Mouse (Mus musculus) frontal cortex, adult 2 months (tissue): Measurements from ENCODE around the gene Gm12117. TPM values are rescaled to one million over a fixed set of nuclear protein-coding genes. Genes with fewer than 3 reads are reported as not detected.

Experiments
- DNase-seq, 2 experiments: peaks; one replicate each; pipeline ENCODE4 v3.0.0; 2022; ENCODE audit warnings: low spot score in 1 of 2; ENCODE audit errors: extremely low spot score in 1 of 2
- polyA plus RNA-seq: library from polyadenylated mRNA; depleted of rRNA; stranded (reverse); fragments of >200 nt; gene quantifications from 2 replicates; pipeline ENCODE4 v1.2.3, GENCODE M21; 2012; rRNA removed

The Gm12117 gene
- polyA plus RNA-seq, result 0.24 and 1.0 TPM in 2 replicates

DNA sequence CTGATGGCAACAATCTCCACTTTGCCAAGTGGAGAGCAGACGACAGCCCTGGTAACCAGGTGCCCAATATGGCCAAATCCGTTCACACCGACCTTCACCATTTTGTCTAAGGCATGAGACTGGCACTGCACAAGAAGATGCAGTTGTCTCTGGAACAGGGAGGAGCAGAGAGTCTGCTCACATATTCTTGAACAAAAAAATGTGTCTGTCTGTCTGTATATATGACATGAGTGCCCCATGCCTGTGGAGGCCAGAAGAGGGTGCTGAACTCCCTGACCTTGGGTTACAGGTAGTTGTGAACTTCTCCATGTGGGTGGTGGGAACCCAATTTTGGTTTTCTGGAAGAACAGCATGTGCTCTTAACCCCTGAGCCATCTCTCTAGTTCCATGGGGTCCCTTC is at the start of gene Gm12117:
Gm12117 (minus strand) TSS at position 101 of the 400 bp plus-strand sequence.
- DNase-seq, result no peak

DNA sequence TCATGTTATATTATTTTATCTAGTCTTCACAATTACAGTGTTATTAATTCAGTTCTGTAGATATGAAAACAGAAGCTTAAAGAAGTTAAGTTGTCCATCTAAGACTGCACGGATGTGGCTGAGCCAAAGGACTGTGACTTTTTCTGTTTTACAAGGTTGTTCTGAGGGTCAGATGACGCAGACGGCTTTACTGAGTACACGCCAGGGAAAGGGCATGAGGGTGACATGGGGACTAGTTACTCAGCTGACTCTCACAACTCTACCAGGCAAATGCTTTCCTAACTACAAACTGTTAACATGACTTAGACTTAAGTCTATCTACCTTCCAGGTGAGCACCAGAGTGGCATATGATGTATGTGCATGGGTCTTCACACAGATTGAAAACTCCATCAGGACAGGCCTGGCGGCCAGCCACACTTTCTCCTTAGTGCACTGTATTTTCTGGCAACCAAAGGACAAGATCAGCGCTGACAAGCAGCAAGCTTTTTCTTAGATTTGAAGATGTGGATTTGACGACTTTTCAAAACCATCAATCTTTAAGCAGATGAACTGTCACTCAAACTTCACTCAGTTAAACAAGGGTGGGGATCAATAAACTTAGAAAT is 42.6 kb upstream of the Gm12117 start:
- DNase-seq, result no peak

DNA sequence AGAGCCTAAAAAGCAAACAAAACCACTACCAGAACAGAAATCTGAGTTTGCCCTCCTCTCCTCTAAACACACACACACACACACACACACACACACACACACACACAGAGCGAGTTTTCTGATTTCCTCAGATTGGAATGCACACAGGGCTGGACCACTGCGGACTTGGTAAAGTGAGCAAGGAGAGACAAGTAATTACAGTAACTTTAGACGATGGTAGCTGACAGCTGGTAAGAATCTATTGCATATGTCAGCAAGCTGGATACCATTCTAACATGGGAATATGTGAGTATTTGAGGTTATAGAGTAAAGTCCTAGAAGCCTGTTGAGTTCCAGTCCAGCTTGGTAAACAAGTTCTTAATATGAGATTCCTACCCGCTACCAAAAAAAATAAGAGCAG is 33.0 kb upstream of the Gm12117 start:
- no peak for DNase-seq

DNA sequence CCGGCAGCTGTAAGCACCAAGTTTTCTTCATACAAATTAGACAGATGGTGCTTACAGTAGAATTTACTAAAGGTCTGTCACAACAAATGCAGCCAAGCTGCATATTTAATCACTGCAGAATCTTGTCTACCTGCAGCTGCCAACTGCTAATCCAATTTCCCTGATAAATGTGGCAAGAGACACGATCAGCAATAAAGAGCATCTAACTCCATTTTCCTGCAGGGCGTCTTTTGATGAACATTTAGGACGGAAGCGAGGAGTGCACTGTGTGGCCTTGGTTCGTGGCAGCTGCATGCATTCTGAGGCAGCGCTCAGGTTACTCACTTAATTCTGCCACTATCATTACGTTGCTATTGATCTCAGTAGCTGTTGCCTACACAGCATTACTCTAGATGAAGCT is 24.3 kb upstream of the Gm12117 start:
- no peak for DNase-seq

DNA sequence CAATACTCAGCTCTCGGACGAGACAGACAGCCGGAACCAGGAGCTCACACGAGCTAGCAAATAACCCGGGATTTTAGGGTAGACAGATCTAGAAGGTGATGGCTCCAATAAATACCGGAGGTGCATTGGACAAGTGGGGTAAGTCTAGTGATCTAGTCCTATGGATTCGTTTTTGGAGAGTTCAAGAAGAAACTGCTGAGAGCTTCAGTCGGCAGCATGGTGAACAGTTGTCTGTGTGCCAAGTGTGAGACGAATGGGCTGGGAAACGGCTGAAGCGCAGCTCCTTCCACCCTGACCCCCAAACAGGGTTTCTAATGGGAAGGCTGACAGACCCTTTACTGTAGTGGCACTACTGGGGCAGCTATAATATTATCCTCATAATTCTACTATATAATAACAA is 22.8 kb upstream of the Gm12117 start:
- no peak for DNase-seq

DNA sequence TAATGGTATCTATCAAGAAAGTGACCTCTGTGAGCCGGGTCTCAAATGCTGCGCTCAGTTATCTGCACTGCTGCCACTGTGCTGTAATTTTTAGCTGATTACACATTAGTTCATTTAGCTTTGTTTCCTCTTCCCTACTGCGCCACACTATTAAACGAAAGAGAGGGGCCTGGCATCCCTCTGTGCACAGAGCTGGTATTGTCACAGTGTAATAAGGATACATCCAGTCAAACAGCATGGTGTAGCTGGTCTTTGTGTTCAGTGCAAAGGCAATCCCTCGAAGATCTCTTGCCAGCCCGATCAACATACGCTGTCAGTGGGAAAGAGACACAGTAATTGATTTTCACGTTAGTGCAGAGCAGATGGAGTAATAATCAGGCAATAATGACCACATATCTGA is 20.6 kb upstream of the Gm12117 start:
- DNase-seq, result no peak

DNA sequence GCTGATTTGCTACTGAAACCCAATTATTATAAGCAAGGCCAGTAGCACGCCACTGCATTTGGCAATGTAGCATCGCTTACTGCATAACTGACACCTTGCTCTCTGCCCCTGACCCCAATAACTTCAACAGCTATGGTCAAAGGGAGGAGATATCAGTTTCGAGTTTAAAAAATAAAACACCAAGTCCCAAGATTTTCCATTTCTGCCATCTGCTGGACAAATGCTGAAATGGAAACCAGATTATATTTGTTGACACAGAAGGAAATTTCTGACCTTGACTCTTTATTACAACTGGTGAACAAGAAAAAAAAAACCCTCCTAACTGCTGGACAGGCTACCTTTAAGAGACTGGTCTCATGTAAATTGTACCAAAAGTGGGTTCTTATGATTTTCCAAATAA is 18.9 kb upstream of the Gm12117 start:
- peak in 1 of 2 experiments; percentile 24 for DNase-seq

DNA sequence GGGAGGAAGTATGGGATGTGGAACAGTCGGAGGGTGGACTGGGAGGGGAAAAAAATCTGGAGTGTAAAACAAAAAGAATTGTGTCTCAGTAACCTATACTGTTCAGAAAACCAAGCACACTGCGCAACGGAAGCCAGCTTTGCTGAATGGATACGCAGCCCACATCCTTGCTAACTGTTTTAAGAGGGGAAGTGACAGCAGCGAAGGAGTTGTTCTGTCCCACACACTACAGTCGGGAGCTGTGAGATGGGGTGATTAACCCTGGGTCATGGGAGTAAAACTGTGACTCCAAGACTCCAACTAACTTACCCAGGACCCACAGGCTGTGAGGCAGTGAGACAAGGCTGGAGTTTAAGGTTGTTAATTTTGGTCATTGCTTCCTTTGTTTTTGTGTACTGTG is 17.5 kb upstream of the Gm12117 start:
- no peak for DNase-seq

DNA sequence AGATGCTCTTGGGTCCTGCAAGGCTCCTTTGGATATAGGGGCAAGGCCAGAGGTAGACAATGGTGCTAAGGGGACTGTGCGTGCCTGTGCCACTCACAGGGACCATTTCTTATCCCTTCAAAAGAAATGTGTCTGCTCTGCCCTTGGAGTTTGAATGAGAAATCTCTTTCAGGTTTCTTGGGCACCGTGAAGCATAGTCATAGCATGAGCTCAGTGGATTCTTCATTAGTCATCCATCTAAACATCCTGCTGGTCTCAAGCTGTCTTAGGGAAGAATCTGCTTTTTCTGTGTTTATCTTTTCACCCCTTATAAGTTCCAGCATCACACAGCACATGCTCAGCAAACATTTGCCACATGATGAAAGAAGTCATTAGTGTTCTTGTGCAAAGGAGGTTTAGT is 2.0 kb upstream of the Gm12117 start:
- no peak for DNase-seq

DNA sequence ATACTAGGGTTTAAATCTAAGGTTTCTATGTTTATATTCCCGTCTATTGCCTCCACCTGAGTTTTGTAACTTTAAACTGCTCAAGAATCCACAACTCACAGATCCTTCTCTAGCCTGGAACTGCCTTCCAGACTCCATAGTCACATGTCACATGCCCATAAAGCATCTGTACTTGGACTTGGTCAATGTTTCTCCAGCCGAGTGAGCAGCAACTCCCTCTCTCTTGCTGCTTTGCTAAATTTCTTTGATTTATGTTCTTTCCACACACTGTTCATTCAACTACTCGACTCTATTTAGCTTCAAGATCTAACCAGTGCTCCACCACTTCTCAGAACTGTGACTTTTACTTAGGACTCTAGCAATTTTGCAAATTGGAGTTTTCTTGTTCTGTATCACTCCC is 1.7 kb downstream of the Gm12117 start:
- no peak for DNase-seq

DNA sequence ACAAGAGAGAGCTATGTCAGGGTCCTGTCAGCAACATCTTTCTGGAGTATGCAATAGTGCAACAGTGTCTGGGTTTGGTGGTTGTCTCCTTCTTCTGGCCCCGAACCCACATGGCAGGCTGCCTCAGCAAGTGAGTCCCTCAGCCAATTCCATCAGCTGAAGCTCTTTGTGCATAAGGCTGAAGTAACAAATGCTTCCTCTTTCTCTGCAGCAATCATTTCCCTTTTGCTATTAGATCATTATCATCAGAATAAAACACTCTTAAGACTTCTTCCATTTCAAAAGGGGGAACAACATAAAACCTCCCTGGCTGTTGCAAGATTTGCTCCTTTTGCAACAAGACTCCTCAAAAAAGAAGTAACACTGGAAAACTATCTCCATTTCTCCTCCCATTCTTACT is 2.2 kb downstream of the Gm12117 start:
- DNase-seq, result no peak

DNA sequence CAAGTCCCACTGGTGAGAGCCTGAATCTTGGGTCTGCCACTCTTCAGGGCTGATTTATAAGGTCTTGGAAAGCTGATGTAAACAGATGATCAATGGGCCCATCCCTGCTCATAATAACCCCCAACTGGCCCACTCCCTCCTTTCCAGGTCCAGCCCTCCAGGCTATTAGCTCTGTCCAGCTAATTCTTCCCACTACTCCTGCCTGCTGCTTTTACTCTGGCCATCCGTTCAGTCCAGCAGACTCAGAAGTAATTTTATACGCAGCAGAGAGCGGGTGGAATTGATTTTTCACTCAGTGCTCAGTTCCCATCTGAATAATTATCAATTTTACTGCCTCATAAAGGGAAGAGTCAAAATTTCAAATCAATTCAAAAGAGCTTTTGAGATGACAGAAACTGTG is 36.2 kb downstream of the Gm12117 start:
- DNase-seq, result no peak

DNA sequence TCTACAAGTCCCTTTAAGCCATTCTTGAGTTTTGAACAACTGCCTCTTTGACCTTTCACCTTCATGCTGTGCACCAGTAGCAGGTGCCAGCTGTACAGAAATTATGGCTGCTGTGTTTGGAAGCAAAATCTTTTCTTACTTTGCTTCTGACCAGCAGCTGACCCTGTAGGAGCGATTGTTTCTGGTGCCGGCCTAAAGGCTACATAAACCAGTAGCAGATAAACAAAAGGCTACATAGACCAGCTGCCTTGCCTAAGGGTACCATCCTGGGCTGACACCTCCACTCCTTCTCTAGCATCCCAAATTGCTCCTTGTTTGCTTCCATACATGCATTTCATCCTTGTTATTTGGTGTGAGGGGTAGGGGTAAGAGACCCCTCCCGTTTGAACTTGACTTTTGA is 42.4 kb downstream of the Gm12117 start:
- no peak for DNase-seq

DNA sequence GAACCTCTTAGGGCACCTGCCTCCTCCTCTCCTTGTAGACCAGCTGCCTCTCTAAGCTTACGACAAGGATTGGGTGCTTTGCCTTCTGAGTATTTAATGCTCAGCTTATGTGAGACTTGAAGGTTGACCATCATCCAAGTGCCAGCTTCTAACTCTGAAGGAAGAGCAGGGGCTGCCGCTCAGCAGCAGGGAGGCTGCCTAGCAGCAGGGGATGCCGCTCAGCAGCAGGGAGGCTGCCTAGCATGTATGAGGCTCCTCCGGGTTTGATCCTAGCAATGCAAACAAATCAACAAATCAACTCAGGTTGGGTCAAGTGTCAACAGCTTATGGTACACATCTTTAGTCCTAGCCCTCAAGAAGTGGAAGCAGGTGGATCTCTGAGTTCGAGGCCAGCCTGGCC is 44.5 kb downstream of the Gm12117 start:
- no peak for DNase-seq

DNA sequence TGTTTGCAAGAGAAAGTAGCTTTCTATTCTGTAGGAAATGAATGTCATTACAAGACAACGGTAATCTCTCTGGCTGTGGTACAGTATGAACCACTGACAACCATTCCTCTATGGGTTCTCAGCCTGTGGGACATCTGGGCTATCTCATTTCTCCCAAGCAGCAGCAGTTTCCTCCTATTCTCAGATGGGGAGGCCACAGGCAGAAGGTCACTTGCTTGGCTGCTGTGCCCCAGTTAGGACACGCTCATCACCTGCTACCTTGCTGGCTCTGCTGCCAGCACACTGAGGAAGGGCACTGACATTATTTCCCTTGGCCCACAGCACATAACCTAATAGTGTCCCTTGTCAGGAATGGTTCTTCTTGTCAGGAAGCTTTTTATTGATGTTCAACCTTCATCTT is 48.4 kb downstream of the Gm12117 start:
- DNase-seq, result no peak

DNA sequence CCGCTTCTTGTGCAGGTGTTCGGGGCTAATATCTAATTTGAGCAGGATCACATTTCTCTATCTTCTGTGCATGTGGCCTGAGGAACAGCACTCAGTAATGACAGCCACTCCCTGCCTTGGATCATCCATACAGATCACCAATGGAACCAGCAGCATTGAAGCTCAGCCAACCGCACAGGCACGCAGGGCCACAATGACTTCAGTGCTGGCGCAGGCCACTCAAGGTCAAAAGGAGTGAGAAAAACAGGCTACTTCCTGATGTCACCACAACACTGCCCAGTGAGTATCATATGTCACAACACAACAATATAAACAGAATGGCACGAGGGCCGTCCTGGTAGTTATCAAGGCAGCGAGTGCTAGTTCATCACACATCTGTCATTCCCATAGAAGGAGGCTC is 50.0 kb downstream of the Gm12117 start:
- no peak for DNase-seq

Other genes starting within 250 kb of the Gm12117 start
- 0.82 and 0.94 TPM in 2 replicates for gene Fgf18, start 129.3 kb downstream of the Gm12117 start, polyA plus RNA-seq
- 229 and 238 TPM in 2 replicates for gene Npm1, start 113.5 kb downstream of the Gm12117 start, polyA plus RNA-seq
- gene Tlx3, start 73.1 kb downstream of the Gm12117 start, polyA plus RNA-seq, result not detected in 2 replicates
- 4.2 and 5.1 TPM in 2 replicates for gene Ranbp17, start 237.0 kb upstream of the Gm12117 start, polyA plus RNA-seq